Mouse (Mus musculus) heart, adult 2 months (tissue): ENCODE measurements around the gene Fgd2.

Source experiments
- CTCF ChIP-seq: fragments of 200-600 bp; IDR thresholded peaks from 2 replicates; pipeline ENCODE4 v1.8.1; 2022; ENCODE audit warnings: antibody characterized with exemption, mild to moderate bottlenecking, moderate library complexity
- EP300 ChIP-seq: fragments of 200-500 bp; IDR thresholded peaks from 2 replicates; pipeline ENCODE4 v1.6.1; 2011; ENCODE audit warnings: low read depth, low read length, control low read depth; ENCODE audit not compliant: insufficient read depth
- POLR2A ChIP-seq: fragments of 200-500 bp; IDR thresholded peaks from 2 replicates; pipeline ENCODE4 v1.6.1; 2011; ENCODE audit warnings: mild to moderate bottlenecking, low read depth, low read length, control low read depth; ENCODE audit not compliant: insufficient read depth

DNA sequence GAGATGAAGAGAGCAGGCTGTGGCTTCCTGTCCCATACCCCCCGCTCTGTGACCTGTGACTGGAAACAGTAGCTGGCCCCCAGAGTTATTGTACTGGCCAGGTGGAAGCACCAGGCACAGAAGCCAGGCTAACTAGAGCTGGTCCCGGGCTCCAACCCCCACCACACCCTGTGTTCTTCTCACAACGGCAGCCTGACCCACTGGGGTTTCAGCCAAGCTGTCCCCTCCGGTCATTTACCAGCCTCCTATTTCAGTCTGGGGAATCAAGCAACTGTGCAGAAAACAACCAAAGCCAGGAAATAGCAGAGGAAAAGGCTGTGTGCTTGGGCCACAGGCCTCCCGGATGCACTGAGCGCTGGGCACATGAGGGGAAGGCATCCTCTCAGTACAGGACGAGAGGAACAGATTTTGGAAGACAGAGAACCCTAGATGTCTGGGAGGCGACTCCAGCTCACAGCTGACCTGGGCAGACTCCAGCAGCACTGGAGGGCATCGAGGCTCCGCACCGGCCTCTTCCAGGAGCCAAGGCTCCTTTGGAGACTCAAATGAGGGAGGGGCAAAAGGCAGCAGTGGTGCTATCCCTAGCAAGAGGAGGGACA, 21.4 kb upstream of the Fgd2 start:
- TF ChIP-seq EP300 (no peak), POLR2A (no peak), CTCF (no peak)
